Mouse (Mus musculus) hindbrain, embryonic 10.5 days (tissue): ENCODE results near the gene Pelp1. TPM values are rescaled to one million over a fixed set of nuclear protein-coding genes. Genes with fewer than 3 reads are reported as not detected.
"Not testable (repeated sequence)": the region's sequence is repeated elsewhere in the genome, so short reads cannot be mapped to it uniquely, and the experiment has no call there.

Experiments
- DNase-seq: peaks from one replicate; pipeline ENCODE4 v3.0.0-alpha.2; 2017; ENCODE audit warnings: low spot score
- H3K27ac ChIP-seq: fragments of 300-500 bp; sonication (generic); 2 replicates; pipeline ENCODE4 v1.5.1; 2016; ENCODE audit warnings: mild to moderate bottlenecking, moderate library complexity
- H3K27me3 ChIP-seq: fragments of 300-500 bp; sonication (generic); 2 replicates; pipeline ENCODE4 v1.6.1; 2016; ENCODE audit warnings: mild to moderate bottlenecking; ENCODE audit not compliant: poor library complexity, insufficient read depth, severe bottlenecking
- H3K36me3 ChIP-seq: fragments of 300-500 bp; sonication (generic); 2 replicates; pipeline ENCODE4 v1.6.1; 2016; ENCODE audit warnings: mild to moderate bottlenecking, moderate library complexity
- H3K4me1 ChIP-seq: fragments of 300-500 bp; sonication (generic); replicated peaks from 2 replicates; pipeline ENCODE4 v1.6.1; 2016; ENCODE audit warnings: mild to moderate bottlenecking
- H3K4me3 ChIP-seq: fragments of 300-500 bp; sonication (generic); 2 replicates; pipeline ENCODE4 v1.5.1; 2016; ENCODE audit warnings: mild to moderate bottlenecking, moderate library complexity
- H3K9me3 ChIP-seq: fragments of 300-500 bp; sonication (generic); 2 replicates; pipeline ENCODE4 v1.6.1; 2016; ENCODE audit warnings: mild to moderate bottlenecking, moderate library complexity
- whole genome bisulfite sequencing: fragments of 180-500 bp; shearing (Covaris S2); methylation state at CpG from one replicate; pipeline ENCODE4 v1.1.7; 2016; 5-methylcytosine and 5-hydroxymethylcytosine counted together
- polyA plus RNA-seq: library from polyadenylated mRNA; unstranded; fragments of >200 nt; fragmentation: Nextera tagmentation; extraction: Ambion mirVana; gene quantifications from 2 replicates; pipeline ENCODE4 v1.2.1, GENCODE M21; 2016

The Pelp1 gene
- polyA plus RNA-seq, 1 experiment from 2014 or later: 50.6 TPM

DNA sequence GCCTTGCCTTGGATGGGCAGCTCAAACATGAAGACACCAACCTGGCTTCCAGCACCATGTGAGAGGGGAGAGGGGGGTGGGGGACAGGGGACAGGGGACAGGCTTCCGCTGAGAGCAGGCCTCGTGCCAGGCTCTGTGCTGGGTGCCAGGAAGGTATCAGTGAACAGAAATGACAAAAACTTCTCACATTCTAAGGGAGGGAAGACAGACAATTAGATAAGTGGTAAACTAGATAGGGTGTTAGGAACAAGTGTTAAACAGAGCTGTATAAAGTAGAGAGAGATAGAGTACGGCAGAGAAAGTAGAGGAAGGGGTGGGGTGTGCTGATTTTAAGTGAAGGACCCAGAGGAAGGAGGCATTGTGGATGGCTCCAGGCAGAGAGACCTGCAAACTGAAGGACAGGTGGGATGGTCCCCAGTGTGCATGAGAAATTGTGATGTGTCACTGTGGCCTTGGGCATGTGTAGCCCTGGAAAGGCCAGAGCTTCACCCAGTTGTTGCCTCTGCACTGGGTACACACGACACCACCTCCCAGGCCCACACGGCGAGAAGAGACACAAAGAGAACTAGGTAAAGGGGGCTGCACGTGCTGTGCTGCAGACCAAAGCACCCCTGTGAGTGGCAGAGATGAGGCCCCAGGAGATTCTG lies 29.0 kb upstream of the Pelp1 start:
- H3K27ac ChIP-seq: no peak overlapping the region
- WGBS: 90% methylated on average over 7 of the region's 7 CpGs

DNA sequence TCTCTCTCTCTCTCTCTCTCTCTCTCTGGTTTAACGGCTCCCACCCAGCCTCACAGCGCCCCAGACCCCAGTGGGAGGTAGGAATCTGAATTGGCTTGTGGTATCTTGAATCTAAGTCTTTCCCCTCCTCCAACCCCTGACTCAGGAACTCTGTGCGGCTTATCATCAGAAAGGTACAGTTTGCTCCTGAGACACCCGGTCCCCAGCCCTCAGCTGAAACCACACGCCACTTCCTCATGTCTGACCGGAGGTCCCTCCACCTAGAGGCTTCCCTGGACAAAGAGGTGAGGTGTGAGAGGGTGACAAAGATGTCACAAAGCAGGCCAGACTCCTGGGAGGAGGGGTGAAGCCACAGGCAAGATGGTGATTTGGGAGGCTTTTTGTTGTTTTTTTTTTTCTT lies 27.6 kb upstream of the Pelp1 start:
- peaks cover 71% of the 10 kb centered on the region for H3K36me3 ChIP-seq
- H3K9me3 ChIP-seq: no peaks in the 10 kb centered on the region
- H3K27ac ChIP-seq: no peak overlapping the region
- peaks cover 28% of the 10 kb centered on the region for H3K4me1 ChIP-seq
- no peaks in the 10 kb centered on the region for H3K27me3 ChIP-seq
- H3K4me3 ChIP-seq: no peak overlapping the region
- WGBS: 91% methylated on average over 6 of the region's 6 CpGs
- DNase-seq: no peak

More for the DNA sequence above, 29.0 kb upstream of the Pelp1 start:
- DNase-seq: no peak
- Histone ChIP-seq H3K9me3 (no peaks in the 10 kb centered on the region), H3K36me3 (peaks cover 73% of the 10 kb centered on the region), H3K4me3 (no peak overlapping the region), H3K27me3 (no peaks in the 10 kb centered on the region), H3K4me1 (peaks cover 16% of the 10 kb centered on the region)

DNA sequence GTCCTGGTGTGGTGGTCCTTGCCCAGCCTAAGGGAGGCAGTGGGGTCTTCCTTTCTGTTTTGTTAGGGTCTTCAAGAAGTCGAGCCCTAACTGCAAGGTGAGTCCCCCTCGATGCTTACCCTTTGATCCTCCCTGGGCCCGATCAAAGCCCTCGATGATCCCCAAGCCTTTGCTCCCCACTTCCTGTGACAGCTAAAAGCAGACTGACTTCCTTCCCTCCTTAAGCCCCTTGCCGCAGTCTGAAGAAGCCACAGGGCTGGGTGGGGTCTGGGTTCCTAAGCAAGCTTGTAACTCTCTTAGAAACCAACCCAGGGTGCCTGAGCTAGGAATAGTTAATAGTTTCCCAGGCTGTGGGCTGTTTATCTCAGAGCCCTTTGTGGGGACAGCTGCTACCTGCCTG lies 25.6 kb upstream of the Pelp1 start:
- H3K36me3 ChIP-seq: peaks cover 52% of the 10 kb centered on the region
- H3K4me3 ChIP-seq: no peak overlapping the region
- H3K27me3 ChIP-seq: no peaks in the 10 kb centered on the region
- H3K4me1 ChIP-seq: peaks cover 41% of the 10 kb centered on the region
- H3K27ac ChIP-seq: no peak overlapping the region
- 88% methylated on average over 5 of the region's 5 CpGs for WGBS
- H3K9me3 ChIP-seq: no peaks in the 10 kb centered on the region
- DNase-seq: no peak

DNA sequence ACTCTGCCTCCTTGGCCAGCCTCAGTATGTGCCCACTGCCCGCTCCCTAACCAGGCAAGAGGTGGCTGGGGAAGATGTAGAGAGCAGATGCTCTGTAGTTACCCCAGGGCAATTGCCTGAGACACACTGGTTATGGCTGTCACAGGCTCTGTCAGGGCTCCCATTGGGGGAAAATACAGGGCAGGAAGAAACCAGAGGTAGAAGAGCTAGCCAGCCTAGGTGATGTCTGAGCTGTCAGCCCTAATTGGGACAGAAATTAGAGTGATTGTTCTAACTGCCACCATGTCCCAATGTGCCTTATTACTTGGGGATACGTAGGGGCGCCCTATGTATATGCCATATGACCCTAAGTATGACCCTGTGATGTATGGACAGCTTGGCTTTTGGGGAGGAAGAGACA lies 24.1 kb upstream of the Pelp1 start:
- Histone ChIP-seq H3K27me3 (no peaks in the 10 kb centered on the region), H3K4me3 (peak overlapping the region; percentile 77), H3K9me3 (no peaks in the 10 kb centered on the region), H3K27ac (peak overlapping the region; percentile 92; the same call in 1 of the 2 replicates), H3K4me1 (peaks cover 42% of the 10 kb centered on the region), H3K36me3 (peaks cover 36% of the 10 kb centered on the region)
- WGBS: 85% methylated on average over 3 of the region's 3 CpGs
- DNase-seq: no peak

DNA sequence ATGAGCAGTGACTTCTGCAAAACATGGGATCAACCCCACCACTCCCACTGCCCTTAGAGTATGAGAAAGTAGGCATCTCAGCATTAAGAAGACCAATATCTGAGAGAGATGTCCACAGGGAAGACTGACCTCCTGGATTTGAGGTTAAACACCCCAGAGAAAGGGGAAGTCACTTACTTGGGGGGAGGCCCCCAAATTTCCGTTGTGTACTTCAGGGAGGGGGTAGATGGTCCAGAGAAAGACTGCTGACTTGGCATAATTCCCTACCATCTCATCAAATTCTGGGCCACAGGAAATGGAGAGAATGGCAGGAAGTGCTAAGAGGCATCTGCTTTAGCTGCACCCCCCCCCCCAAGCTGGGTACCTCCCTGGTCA lies 23.7 kb upstream of the Pelp1 start:
- no peak for DNase-seq
- H3K9me3 ChIP-seq: no peaks in the 10 kb centered on the region
- H3K36me3 ChIP-seq: peaks cover 32% of the 10 kb centered on the region
- H3K4me3 ChIP-seq: peak overlapping the region; percentile 77
- peaks cover 42% of the 10 kb centered on the region for H3K4me1 ChIP-seq
- WGBS: 79% methylated on average over 1 of the region's 1 CpGs
- H3K27ac ChIP-seq: peak overlapping the region; percentile 92
- no peaks in the 10 kb centered on the region for H3K27me3 ChIP-seq

DNA sequence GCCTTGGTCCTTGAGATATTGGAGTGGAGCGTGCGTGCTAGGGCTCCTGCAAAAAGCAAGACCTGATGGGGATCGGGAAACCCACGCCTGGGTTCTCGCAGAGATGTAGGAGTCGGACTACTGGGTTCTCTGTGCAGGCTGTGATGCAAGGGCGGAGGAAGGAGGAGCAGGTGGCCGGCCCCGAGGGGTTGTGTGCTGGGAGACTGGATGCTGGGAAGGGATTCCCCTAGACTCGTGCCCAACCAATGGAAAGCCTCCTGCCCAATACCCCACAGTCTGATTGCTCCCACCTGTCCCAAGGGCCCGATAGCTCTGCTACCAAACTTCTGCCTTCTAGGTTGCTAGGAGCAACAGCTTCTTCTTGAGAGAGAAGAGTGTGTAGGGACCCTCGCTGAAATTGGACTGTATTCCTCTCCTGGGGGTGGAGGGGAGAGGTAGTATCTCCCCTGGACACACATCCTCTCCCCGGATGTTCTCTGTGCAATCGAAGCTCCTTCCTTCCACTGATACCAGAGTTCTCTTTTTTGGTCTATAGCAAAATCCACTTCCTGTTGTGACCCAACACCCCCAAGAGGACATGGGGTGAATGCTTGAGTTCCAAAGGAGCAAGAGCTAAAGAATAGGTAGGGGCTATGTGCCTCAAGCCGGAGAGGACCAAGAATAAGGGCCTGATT lies 23.2 kb upstream of the Pelp1 start:
- Histone ChIP-seq H3K4me1 (peaks cover 42% of the 10 kb centered on the region), H3K9me3 (no peaks in the 10 kb centered on the region), H3K27ac (peak overlapping the region; percentile 92), H3K27me3 (no peaks in the 10 kb centered on the region), H3K36me3 (peaks cover 27% of the 10 kb centered on the region), H3K4me3 (peak overlapping the region; percentile 77)
- DNase-seq: no peak
- 9% methylated on average over 15 of the region's 15 CpGs for WGBS

DNA sequence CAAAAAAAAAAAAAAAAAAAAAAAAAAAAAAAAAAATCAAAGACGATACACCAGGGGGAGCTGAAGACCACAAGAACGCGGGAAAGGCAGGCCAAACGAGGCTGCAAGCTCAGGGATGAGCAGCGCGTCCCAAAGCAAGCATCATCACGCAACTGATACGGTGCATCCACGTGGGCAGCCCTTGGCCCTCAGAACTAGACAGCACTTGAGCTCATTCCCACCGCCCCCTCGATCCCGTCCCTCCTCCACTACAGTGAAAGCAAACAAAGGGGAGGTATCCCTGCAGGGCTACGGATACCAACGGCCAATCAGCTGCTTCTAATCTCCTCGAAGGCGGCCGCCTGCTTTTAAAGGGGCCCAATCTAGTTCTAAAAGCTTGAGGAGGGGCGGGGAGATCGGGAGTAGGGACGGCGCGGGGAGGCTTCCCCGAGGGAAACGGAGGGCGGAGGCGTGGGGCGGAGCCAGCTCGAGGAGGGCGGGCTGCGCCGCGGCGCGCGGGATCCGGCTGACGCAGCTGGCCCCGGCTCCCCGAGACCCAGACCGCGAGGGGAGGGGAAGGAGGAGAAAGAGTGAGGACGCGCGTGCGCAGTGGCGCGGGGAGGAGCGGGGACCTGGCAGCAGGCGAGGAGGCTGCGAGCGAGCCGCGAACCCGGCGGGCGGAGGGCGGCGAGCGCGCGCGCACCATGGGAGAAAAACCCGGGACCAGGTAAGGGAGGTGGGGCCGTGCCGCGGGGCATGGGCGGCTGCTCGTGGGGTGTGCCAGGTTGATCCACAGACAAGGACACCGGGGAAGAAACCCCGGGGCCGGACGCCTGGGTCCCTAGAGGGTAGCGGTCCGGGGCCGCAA lies 22.4 kb upstream of the Pelp1 start, which contains the start of gene Arrb2:
Gene Arrb2 (plus strand): TSS at position 588 of the 847 bp plus-strand sequence.
- no peaks in the 10 kb centered on the region for H3K9me3 ChIP-seq
- peak within 1 kb of the TSS; percentile 92 for H3K27ac ChIP-seq
- H3K27me3 ChIP-seq: no peaks in the 10 kb centered on the region
- H3K36me3 ChIP-seq: peaks cover 20% of the 10 kb centered on the region
- peak; percentile 97 for DNase-seq
- peak within 1 kb of the TSS; percentile 77 for H3K4me3 ChIP-seq
- WGBS: under 1% methylated on average over 74 of the region's 75 CpGs
- H3K4me1 ChIP-seq: peaks cover 42% of the 10 kb centered on the region

DNA sequence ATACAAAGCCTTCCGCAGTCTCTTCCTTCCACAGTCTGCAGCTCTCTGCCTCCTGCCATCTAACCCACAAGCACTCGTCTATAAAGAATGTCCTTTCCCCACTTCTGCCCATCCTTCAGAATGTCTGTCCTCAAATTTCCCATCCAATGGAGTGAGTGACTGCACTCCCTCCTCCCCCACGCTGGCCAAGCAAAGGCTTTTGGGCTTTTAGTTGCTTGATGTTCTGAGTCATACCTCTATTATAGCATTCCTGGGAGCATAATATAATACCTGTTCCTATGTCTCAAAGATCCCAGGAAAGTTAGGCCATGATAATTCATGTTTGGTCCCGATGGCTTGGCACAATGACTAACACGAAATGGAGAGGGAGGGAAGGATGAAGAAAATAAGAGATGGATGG lies 21.7 kb upstream of the Pelp1 start:
- H3K27ac ChIP-seq: peak overlapping the region; percentile 92
- H3K4me3 ChIP-seq: peak overlapping the region; percentile 77
- 29% methylated on average over 5 of the region's 5 CpGs for WGBS
- H3K4me1 ChIP-seq: peaks cover 42% of the 10 kb centered on the region
- DNase-seq: no peak
- H3K9me3 ChIP-seq: no peaks in the 10 kb centered on the region
- no peaks in the 10 kb centered on the region for H3K27me3 ChIP-seq
- H3K36me3 ChIP-seq: peaks cover 13% of the 10 kb centered on the region

DNA sequence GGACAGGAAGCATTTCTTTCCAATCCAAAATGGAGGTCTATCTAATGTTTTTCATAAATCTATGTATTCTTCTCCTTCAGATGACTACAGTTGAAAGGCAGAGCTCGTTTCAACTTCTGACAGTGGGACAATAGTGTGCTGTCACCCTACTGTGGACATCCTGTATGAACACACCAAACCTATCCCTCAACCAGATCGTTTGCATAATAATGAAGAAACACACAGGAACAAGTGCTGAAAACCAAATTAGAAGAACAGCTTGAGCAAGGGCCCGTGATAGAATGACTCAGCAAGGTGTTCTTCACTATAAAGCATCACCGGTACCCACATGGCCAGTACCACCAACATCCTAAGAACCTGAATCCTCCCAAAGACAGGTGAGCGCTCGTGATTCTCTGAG lies 16.8 kb upstream of the Pelp1 start:
- H3K4me1 ChIP-seq: peaks cover 13% of the 10 kb centered on the region
- not testable (repeated sequence) for H3K4me3 ChIP-seq, DNase-seq, H3K27me3 ChIP-seq, H3K36me3 ChIP-seq, H3K9me3 ChIP-seq, H3K27ac ChIP-seq
- WGBS: 74% methylated on average over 6 of the region's 6 CpGs

DNA sequence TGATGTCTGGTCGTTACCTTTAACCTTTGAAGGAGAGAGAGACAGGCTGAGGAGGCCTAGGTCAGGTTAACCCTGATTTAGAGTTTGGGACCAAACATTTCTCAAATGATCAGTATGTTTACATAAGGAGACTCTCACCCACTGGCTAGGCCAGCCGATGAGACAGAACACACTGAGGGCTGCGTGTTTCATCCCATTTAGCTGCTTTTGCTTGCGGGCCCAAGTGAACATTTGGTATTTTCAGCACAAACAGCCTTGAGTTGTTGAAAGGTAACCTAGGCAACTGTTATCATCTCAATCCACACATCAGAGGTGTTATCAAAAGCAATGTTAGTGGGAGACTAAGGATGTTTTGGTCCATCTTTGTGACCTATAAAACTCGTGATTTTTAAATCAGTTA lies 9.7 kb upstream of the Pelp1 start:
- no peaks in the 10 kb centered on the region for H3K27me3 ChIP-seq
- no peak overlapping the region for H3K4me3 ChIP-seq
- H3K36me3 ChIP-seq: no peaks in the 10 kb centered on the region
- no peak for DNase-seq
- H3K4me1 ChIP-seq: no peaks in the 10 kb centered on the region
- H3K27ac ChIP-seq: no peak overlapping the region
- WGBS: 74% methylated on average over 5 of the region's 5 CpGs
- H3K9me3 ChIP-seq: no peaks in the 10 kb centered on the region

DNA sequence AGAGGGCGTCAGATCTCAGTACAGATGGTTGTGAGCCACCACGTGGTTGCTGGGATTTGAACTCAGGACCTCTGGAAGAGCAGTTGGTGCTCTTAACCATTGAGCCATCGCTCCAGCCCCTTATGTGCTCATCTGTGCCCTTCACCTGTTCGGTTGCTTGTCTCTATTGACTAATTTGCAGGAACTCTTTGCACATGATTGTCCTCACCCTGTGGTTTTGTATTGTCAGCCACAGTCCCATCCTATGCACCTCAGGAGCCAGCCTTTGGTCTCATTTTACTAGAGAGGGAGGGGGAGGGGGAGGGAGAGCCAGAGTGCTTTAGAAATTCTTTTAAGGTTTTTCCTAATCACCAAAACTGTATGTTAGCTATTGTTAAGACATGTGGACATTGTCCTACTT lies 8.4 kb upstream of the Pelp1 start:
- Histone ChIP-seq H3K27me3 (no peaks in the 10 kb centered on the region), H3K4me3 (no peak overlapping the region), H3K27ac (no peak overlapping the region), H3K36me3 (no peaks in the 10 kb centered on the region), H3K9me3 (no peaks in the 10 kb centered on the region), H3K4me1 (no peaks in the 10 kb centered on the region)
- no peak for DNase-seq
- WGBS: 67% methylated on average over 4 of the region's 4 CpGs

DNA sequence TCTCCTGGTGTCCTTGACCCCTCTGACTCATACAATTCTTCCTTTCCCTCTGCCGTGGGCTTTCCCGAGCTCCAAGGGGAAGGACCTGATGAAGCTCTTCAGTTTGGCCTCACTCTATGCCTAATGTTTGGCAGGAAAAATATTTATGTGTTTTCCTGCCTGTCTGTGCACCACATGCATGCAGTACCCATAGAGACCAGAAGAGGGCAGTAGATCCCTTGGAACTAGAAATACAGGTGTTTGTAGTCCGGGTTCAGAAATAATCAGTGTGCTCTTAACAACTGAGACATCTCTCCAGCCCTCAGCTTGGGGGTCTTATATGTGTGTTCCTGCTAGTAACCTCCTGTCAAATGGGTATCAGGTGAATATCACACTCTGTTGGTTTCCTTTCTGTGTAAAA lies 4.1 kb upstream of the Pelp1 start:
- no peaks in the 10 kb centered on the region; the same call in 1 of the 2 replicates for H3K27me3 ChIP-seq
- H3K4me3 ChIP-seq: no peak overlapping the region
- DNase-seq: peak; percentile 73
- H3K9me3 ChIP-seq: no peaks in the 10 kb centered on the region
- no peak overlapping the region for H3K27ac ChIP-seq
- no peaks in the 10 kb centered on the region for H3K36me3 ChIP-seq
- 14% methylated on average over 3 of the region's 3 CpGs for WGBS
- H3K4me1 ChIP-seq: peaks cover 9% of the 10 kb centered on the region

DNA sequence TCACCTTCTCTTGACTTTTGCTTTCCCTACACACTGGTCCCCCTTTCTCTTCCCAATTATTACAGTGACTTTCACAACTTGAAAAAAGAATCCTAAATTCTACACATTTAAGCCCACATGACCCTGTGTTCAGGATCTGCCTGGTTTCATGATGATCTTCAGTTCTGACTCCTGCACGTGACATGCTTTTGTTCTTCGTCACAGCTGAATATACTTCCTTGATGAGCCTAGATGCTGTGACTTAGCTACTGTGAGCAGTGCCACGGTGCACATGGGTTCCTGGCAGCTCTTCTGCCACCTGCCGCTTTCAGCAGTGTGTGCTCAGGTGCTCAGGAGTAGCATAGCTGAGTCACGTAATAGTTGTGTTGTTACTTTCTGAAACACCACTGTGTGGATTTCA lies 2.8 kb upstream of the Pelp1 start:
- no peak overlapping the region for H3K27ac ChIP-seq
- H3K36me3 ChIP-seq: peaks cover 1% of the 10 kb centered on the region; the same call in 1 of the 2 replicates
- H3K4me1 ChIP-seq: peaks cover 23% of the 10 kb centered on the region
- no peak overlapping the region for H3K4me3 ChIP-seq
- no peak for DNase-seq
- no peaks in the 10 kb centered on the region; the same call in 1 of the 2 replicates for H3K27me3 ChIP-seq
- WGBS: 72% methylated on average over 5 of the region's 5 CpGs
- no peaks in the 10 kb centered on the region for H3K9me3 ChIP-seq
